Mouse (Mus musculus) urinary bladder, adult 2 months (tissue): ENCODE measurements around the gene Ccdc78. TPM values are rescaled to one million over a fixed set of nuclear protein-coding genes. Genes with fewer than 3 reads are reported as not detected.
A peak's percentile ranks its signal among the peaks of the same experiment; 100 is the strongest.
"Not testable (repeated sequence)": the region's sequence is repeated elsewhere in the genome, so short reads cannot be mapped to it uniquely, and the experiment has no call there.

Source experiments
- DNase-seq: peaks from one replicate; pipeline ENCODE4 v3.0.0; 2022; ENCODE audit warnings: low spot score
- polyA plus RNA-seq: library from polyadenylated mRNA; depleted of rRNA; stranded (reverse); fragments of >200 nt; gene quantifications from 2 replicates; pipeline ENCODE4 v1.2.3, GENCODE M21; 2012

The Ccdc78 gene
- polyA plus RNA-seq, 1 experiment = 0.18 TPM

GRCm38 (mm10) chr17:25783086-25783485, 3.3 kb upstream of the Ccdc78 start:
- no peak for DNase-seq

GRCm38 (mm10) chr17:25783861-25784574, 2.4 kb upstream of the Ccdc78 start:
- no peak for DNase-seq

DNA sequence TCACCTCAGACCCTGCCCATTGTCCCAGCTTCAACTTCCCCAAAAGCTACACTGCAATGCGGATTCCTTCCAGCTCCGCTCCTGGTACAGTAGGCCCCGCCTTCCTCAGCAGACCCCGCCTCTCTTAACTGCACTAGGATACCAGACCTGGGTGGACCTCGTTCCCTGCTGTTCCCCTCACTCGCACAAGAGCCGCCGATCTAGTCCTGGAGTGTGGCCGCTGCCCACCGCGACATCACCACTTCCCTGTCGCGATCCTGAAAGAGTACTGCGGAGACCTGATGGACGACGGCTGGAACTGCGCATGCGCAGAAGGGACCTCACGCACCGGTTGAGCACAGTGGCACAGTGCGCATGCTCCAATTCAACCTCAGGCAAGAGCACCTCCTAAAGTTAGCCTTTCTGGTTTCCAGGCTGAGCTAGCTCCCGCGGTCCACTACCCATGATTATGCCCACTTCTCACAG, 1.1 kb upstream of the Ccdc78 start, which contains the start of gene Haghl:
TSS of gene Haghl (minus strand) at position 393 of the 465 bp plus-strand sequence.
- peak; percentile 93 for DNase-seq

DNA sequence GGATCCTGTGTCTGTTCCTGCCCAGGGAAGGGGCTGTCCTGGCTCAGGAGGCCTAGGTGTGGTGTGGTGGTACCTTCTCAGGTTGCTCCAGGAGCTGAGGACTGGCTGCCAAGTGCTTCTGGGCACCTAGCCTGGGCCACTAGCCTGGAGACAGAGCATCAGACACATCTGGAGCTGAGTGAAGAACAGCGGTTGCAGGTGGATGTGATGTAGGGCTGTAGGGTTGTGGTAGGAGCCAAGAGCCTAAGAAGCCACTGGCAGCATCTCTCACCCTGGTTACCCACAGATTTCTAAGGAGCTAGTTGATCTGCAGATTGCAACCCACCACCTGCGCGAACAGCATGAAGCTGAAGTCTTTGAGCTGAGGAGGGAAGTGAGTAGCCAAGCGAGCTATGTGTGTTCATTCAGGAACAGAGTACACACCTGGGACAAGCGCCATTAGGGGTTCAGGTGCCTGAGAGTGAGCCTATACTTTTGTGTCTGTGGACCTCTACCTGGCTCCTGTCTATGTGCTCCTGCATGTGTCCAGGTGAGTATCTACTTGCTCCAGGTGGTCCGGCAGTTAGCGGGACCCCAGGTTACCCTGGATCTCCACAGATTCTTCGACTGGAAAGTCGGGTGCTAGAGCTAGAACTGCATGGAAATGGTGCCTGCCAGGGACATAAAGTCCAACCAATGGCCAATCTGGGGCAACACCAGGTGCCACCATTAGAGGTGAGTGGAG, 563 bp downstream of the Ccdc78 start:
- DNase-seq = no peak

- DNase-seq = no peak
Measured at GRCm38 (mm10) chr17:25791320-25791842, 5.0 kb downstream of the Ccdc78 start.

GRCm38 (mm10) chr17:25791843-25792527, 5.6 kb downstream of the Ccdc78 start:
- peak; percentile 68 for DNase-seq

GRCm38 (mm10) chr17:25792615-25793014, 6.2 kb downstream of the Ccdc78 start, which contains the start of gene Fam173a:
Fam173a (minus strand) TSS chr17:25792901.
- DNase-seq = no peak

- no peak for DNase-seq
Measured at GRCm38 (mm10) chr17:25794197-25794596, 7.8 kb downstream of the Ccdc78 start.

DNA sequence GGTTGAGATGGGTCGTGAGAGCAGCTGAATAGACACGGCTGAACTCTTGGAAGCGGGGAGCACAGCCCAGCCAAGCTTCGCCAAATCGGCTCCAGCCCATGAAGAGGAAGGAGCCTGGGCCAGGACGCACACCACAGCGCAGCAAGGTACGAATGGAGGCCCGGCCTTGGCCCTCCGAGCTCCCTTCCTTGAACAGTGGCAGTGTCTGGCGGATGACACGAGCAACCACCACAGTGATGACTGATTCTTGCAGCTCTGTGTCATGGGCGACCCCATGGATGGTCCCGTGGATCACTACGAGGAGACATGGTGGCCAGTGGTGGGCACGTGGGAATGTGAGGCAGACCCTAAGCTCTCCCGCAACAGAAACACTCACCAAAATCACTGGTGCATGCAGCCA, 8.6 kb downstream of the Ccdc78 start:
- DNase-seq = no peak

DNA sequence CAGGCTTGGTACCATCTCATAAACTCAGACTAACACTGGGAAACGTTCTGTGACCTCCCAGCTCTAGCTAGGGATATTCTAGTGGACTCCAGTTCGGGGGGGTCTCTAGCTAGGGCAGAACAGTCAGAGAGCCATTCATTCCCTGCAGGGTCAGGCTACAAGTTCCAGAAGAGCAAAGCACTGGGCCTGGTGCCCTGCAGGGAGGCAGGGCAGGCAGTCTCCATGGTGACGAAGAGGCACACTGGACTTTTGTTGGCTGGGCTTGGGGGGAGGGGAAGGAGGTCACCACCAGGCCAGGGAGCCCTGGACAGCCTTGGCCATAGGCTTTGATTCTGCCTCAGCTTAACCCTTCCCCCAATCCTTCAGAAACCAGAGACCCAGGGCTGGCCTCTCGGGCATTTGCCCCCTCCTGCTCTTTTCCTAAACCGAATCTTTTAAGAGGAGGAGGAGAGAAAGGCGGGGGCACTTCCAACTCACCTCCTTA, 9.3 kb downstream of the Ccdc78 start, which contains the start of gene AC134908.4:
TSS of gene AC134908.4 (minus strand) at position 51 of the 484 bp plus-strand sequence.
- DNase-seq = no peak

DNA sequence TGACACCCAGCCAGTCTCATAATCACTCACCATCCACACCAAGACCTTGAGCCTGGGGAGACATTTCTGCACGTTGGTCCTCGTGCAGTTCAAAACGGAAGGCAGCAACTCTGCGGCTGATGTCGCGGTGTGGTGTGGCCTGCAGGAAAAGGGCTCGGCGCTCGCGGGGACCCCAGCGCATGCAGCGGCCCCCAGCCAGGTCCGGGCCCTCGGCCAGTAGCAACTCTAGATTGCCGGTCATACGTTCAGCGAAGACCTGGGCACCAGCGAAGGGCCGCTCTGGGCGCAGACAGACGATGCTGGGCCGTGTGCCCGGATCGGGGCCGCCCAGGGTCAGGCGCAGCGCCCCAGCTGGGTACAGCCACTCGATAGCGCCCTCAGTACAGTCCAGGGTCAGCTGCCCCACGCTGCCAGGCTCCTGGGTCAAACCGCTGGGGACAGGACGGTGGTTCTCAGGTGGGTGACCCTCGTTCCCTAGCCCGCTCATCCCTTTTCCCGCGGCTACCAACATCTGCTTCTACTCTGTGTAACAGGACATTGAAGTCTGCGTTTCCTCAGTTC, 9.9 kb downstream of the Ccdc78 start:
- DNase-seq = no peak

DNA sequence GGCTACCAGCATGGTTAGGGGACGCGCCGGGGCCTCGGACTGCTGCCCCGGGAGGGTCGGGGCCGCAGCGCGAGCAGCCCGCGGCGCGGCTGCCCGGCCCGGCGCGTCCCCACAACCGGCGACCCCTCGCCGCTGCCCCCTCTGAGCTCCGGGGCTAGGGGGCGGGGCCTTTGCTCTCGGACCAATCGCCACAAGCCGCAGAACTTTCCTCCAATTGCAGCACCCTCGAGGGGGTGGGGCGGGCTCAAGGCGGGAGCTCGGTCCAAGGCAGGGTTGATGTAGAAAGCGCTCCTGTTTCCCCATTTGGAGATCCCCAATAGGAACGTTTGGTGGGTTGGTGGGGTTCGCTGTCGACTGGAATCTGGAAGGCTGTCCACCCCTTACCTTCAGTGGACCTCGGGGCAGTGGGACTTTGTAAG, 10.6 kb downstream of the Ccdc78 start, which contains the start of gene Metrn:
TSS of gene Metrn (minus strand) at position 186 of the 419 bp plus-strand sequence.
- peak; percentile 67 for DNase-seq

DNA sequence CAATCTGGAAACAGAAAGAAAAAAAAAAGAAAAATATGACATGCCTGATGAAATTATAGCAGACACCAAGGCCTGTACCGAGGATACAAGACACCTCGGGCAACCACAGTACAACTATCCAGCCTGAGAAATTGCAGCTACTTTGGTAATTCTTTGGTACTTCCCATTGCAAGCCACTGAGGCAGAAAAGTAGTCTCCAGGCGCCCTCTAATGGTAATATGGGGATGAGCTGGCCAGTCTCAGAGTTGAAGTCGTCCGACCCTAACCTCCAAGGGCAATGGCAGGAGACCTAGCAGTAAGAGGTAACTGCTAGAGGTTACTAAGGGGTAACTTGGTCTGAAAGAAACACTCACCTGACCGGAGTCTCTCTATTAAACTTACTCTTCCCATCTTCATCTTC, 14.6 kb downstream of the Ccdc78 start:
- no peak for DNase-seq

DNA sequence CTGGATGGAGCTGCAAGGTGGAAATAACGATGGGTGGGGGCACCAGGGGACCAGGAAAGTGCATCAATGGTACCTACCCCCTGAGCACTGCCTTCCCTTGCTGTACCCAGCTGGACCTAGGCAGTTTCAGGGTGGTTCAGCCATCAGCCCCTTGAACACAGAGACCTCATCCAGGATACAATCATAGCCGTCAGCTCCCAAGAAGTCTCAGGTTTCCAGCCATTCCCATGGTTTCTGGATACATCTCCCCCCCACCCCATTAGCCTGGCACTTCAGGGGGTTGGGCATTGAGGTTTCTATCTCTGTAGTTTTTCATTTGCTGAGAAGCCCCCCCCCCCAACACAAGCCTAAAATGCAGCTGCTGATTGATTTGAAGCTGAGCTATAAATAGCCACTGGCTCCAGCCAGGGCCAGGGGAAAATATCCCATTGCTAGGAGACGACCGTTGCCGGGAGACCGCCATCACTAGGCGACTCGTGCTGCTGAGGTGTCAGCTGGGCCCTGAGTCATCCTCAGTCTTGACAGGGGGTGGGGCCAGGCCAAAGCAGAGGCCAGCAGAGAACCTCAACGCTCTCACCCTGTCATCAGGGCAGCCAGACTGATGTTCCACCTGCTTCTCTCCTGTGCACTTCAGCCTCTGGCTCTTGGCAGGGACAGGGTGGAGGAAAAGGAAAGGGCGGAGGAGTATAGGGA, 16.6 kb downstream of the Ccdc78 start:
- no peak for DNase-seq

- no peak for DNase-seq
Measured at GRCm38 (mm10) chr17:25806507-25806906, 20.1 kb downstream of the Ccdc78 start.

DNA sequence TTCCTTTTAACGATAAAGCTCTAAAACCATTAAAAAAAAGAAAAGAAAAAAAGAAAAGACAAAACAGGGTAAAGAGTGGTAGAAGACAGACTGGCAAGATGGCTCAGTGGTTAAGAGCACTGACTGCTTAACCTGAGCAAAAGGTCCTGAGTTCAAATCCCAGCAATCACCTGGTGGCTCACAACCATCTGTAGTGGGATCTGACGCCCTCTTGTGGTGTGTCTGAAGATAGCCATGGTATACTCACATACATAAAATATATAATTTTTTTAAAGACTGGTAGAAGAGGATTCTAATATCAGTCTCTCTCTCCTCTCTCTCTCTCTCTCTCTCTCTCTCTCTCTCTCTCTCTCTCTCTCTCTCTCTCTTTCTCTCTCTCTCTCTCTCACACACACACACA, 21.1 kb downstream of the Ccdc78 start:
- DNase-seq = not testable (repeated sequence)

- DNase-seq = no peak
Measured at GRCm38 (mm10) chr17:25808028-25808427, 21.6 kb downstream of the Ccdc78 start.

DNA sequence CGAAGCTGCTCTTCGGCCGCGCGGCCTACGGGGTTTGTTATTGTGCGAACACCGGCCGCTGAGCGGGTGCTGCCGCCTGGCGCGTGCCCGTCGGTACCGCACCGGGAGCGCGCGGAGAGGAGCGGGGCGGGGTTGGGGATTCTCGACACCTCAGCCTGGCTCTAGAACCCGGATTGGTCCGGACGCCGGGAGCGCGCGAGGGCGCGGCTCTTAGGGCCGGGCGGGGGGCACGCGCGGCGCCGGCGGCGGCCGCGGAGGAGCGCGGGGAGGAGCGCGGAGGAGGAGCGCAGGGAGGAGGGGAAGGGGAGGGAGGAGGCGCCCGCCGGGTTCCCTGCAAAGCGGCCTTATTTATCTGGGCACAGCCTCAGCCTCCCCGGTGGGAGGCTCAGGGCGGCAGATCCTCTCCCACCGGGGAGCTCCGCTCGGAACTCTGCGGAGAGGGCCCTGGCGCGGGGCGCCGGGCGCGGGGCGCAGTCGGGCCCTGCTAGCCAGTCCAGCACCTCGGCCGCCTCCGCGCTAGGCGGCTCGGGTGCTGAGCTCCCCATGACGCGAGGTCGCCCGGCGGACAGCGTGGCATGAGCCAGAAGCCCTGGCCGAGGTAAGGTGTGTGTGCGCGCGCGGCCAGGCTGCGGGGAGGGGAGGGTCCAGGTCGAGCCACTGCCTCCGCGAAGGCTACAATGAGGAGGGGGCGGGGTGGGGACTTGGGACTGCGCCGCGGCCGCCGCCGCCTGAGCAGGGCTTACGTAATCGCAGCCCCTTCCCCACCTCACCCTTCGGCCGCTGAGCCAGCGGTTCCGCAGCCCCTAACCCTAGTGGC, 22.6 kb downstream of the Ccdc78 start, which contains the start of gene Fbxl16:
TSS of gene Fbxl16 (plus strand) at position 297 of the 817 bp plus-strand sequence.
- no peak for DNase-seq

DNA sequence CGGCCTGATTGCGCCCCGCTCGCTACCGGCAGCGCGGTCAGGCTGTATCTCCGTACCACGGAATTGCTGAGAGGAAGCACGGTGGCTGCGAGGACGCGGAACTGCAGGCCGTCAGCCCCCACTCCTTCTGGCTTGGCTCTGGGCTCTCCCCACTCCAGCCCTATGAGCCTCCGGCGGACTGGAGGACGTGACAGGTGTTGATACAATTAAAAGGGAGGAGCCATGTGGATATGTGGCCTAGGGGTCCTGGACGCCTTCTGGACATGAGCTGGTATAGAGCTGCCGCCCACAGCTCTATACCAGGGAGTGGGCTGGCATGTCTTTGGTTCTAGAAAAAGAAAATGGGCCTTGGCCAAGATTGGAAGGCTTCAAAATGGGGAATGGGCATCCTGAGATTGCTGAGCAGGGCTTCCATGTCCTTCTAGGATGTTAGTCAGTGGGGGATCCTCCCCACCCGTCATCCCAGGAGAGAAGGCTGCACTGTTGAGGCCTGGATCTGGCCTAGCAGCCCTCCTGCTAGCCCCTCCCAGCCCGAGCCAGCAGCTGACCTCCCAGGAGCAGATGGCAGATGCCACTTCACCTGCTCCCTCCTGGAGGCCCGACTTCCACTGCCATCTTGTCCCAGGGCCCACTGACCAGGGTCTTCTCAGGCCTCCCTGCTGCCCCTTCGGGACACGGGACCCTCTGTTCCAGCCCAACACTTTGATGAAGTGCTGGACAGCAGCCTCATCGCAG, 23.4 kb downstream of the Ccdc78 start:
- DNase-seq = no peak
